Mouse (Mus musculus) ES-E14 (cell line): ENCODE results near the gene Lrp11. TPM values are rescaled to one million over a fixed set of nuclear protein-coding genes. Genes with fewer than 3 reads are reported as not detected.

Source experiments
- DNase-seq: peaks from one replicate; pipeline ENCODE4 v3.0.0-alpha.2; 2013; ENCODE audit warnings: low read depth, low spot score
- H3K27ac ChIP-seq: 2 replicates; pipeline ENCODE4 v1.5.1; 2012; ENCODE audit warnings: low read depth, mild to moderate bottlenecking, low read length, moderate library complexity, mixed read lengths; ENCODE audit not compliant: poor library complexity, insufficient read depth, severe bottlenecking
- H3K36me3 ChIP-seq: 2 replicates; pipeline ENCODE4 v1.6.1; 2012; ENCODE audit warnings: mild to moderate bottlenecking, low read length, moderate library complexity, mixed read lengths; ENCODE audit not compliant: control insufficient read depth, poor library complexity, insufficient read depth, severe bottlenecking
- H3K4me1 ChIP-seq, 2 experiments: fragments of 150-350 bp in 1 of 2; sonication (generic) in 1 of 2; 2 replicates each; pipeline ENCODE4 v1.6.1; 2012; ENCODE audit warnings: low read length in 2 of 2, mild to moderate bottlenecking in 1 of 2, mixed read lengths in 1 of 2; ENCODE audit not compliant: control insufficient read depth in 2 of 2, insufficient read depth in 2 of 2, poor library complexity in 1 of 2
- H3K4me3 ChIP-seq, 2 experiments: fragments of 150-350 bp in 1 of 2; sonication (generic) in 1 of 2; 2 replicates each; pipeline ENCODE4 v1.5.1; 2012; ENCODE audit warnings: low read length in 2 of 2, low read depth in 1 of 2, mild to moderate bottlenecking in 1 of 2, mixed read lengths in 1 of 2; ENCODE audit not compliant: insufficient read depth in 1 of 2, poor library complexity in 1 of 2, severe bottlenecking in 1 of 2
- H3K9ac ChIP-seq: 2 replicates; pipeline ENCODE4 v1.6.1; 2012; ENCODE audit warnings: low read depth, mild to moderate bottlenecking, low read length, mixed read lengths; ENCODE audit not compliant: poor library complexity, insufficient read depth, severe bottlenecking
- H3K9me3 ChIP-seq: fragments of 150-350 bp; sonication (generic); 2 replicates; pipeline ENCODE4 v1.6.1; 2012; ENCODE audit warnings: low read depth, mild to moderate bottlenecking, low read length; ENCODE audit not compliant: control insufficient read depth, insufficient read depth
- CHD2 ChIP-seq: IDR thresholded peaks from 2 replicates; pipeline ENCODE4 v1.6.1; 2014; ENCODE audit warnings: mild to moderate bottlenecking, low read depth, low read length, inconsistent platforms
- HCFC1 ChIP-seq: IDR thresholded peaks from 2 replicates; pipeline ENCODE4 v1.6.1; 2012; ENCODE audit warnings: low read length, inconsistent platforms, borderline replicate concordance; ENCODE audit not compliant: insufficient read depth
- MAFK ChIP-seq: IDR thresholded peaks from 2 replicates; pipeline ENCODE4 v1.6.1; 2014; ENCODE audit warnings: mild to moderate bottlenecking, low read depth, low read length, inconsistent platforms; ENCODE audit not compliant: insufficient read depth
- ZC3H11A ChIP-seq: IDR thresholded peaks from 2 replicates; pipeline ENCODE4 v1.6.1; 2012; ENCODE audit warnings: low read depth, mild to moderate bottlenecking, inconsistent platforms, low read length, borderline replicate concordance
- ZNF384 ChIP-seq: IDR thresholded peaks from 2 replicates; pipeline ENCODE4 v1.6.1; 2012; ENCODE audit warnings: low read depth, low read length, inconsistent platforms
- in situ Hi-C, 2 experiments: fragments of 600-800 bp; cut with MboI; formaldehyde crosslinking; loops; one replicate each; pipeline ENCODE4 v1.15.1; 2025; ENCODE audit warnings: low sequenced_read_pairs in 2 of 2, inconsistent platforms in 1 of 2; ENCODE audit not compliant: unreplicated experiment in 2 of 2
- total RNA-seq: library from RNA; depleted of rRNA; stranded (reverse); fragments of 300-350 nt; gene quantifications from 2 replicates; pipeline ENCODE4 v1.2.3, GENCODE M21; 2012; rRNA removed

The Lrp11 gene
- total RNA-seq: 25.6 and 44.0 TPM in 2 replicates

DNA sequence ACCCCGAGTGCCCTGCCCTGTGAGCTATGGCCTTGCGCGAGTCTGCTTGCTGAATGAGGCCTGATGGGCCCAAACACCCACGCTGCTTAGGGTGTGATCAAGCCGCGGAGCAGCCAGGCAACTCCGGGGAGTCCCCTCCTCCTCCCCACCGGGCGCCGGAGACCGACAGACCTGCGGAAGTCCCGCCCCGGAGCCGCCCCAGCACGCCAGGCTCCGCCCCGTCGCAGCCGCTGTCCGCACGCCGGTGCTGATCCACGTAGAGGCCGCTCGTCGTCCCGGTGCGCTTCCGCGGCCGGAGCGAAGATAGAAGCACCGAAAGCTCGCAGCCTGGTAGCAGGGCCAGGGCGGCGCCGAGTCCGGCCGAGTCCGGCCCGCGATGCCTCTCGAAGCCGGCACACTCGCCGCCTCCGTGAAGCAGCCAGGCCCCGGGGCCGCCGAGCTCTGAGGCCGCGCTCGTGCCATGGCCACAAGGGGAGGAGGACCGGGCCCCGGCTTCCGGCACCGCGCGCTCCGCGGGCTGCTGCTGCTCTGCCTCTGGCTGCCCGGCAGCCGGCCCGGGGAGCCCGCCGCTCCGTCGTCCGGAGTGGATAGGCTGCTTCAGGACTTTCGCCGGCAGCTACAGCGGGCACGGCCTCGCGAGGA, at the start of gene Lrp11:
TSS of gene Lrp11 (plus strand) at position 209 of the 642 bp plus-strand sequence.
- H3K27ac ChIP-seq: no peak within 1 kb of the TSS
- TF ChIP-seq CHD2: no peak
- TF ChIP-seq ZNF384: 0 out of 2 replicates have a peak, but pooled peaks have one; percentile 10
- H3K9me3 ChIP-seq: no peaks in the 10 kb centered on the region
- H3K4me1 ChIP-seq: peaks cover 0 to 5% of the 10 kb centered on the region in 2 experiments; a peak in 1 of 4 replicates
- in situ Hi-C loops: no loop called here
- peak within 1 kb of the TSS; percentile 90 to 99 for H3K4me3 ChIP-seq
- H3K9ac ChIP-seq: peak within 1 kb of the TSS; percentile 86
- DNase-seq: no peak
- H3K36me3 ChIP-seq: no peaks in the 10 kb centered on the region

DNA sequence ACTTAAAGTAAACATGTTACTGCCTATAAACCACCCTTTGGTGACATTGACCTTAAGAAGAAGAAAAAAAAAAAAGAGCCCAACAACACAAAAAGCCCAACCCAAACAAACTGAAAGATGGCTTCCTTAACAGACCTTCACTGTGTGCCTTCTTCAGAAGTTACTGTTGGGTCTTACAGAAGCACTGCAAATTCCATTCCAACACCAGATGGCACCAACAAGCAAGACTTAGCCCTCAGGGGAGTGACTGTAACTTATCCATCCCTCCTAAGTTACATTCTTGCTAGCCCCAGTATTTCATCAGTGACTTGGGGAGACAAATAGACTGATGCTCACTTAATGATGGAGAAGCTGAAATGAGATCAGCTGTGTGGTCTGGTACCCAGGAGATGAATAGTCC, 11.6 kb upstream of the Lrp11 start:
- Histone ChIP-seq H3K27ac (no peak overlapping the region), H3K4me3 (no peak overlapping the region), H3K9me3 (no peaks in the 10 kb centered on the region), H3K4me1 (peaks cover 0 to 5% of the 10 kb centered on the region in 2 experiments; a peak in 1 of 4 replicates), H3K9ac (no peak overlapping the region), H3K36me3 (no peaks in the 10 kb centered on the region)
- no peak for DNase-seq
- TF ChIP-seq HCFC1 (no peak), ZNF384 (no peak), ZC3H11A (peak; percentile 14; the same call in 1 of the 2 replicates)
- in situ Hi-C loops: no loop called here

DNA sequence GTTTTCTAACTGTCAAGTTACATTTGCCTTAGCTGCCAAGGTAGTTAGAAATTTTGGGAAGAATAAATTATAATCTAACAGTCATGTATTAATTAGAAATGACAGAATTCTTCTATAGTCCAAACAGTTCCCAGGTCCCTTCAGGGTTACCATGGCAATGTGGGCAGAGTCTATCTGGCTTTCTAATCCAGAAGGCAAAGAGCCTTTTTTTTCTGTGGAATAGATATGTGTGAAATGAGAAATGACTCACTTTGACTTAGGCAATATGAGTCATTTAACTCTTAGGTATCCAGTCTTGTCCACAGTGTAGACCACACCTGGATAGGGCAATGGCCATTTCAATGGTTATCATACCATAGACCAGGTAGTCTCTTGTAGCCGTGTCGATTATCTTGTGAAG, 8.2 kb upstream of the Lrp11 start:
- H3K4me1 ChIP-seq: peaks cover 0 to 5% of the 10 kb centered on the region in 2 experiments; a peak in 1 of 4 replicates
- no peak overlapping the region for H3K4me3 ChIP-seq
- H3K9me3 ChIP-seq: no peaks in the 10 kb centered on the region
- TF ChIP-seq HCFC1: no peak
- no peak for TF ChIP-seq MAFK
- no peak for TF ChIP-seq CHD2
- no peak for DNase-seq
- no peaks in the 10 kb centered on the region for H3K36me3 ChIP-seq
- no peak overlapping the region for H3K27ac ChIP-seq
- in situ Hi-C loops: no loop called here
- no peak overlapping the region for H3K9ac ChIP-seq

- no peak for DNase-seq
- in situ Hi-C loops: no loop called here
- no peaks in the 10 kb centered on the region for H3K36me3 ChIP-seq
These were observed 7.3 kb upstream of the Lrp11 start for GRCm38 (mm10) chr10:7582157-7582890.

More at GRCm38 (mm10) chr10:7582157-7582890, 7.3 kb upstream of the Lrp11 start:
- Histone ChIP-seq H3K27ac (no peak overlapping the region), H3K9ac (no peak overlapping the region), H3K9me3 (no peaks in the 10 kb centered on the region), H3K4me1 (peaks cover 0 to 5% of the 10 kb centered on the region in 2 experiments; a peak in 1 of 4 replicates), H3K4me3 (no peak overlapping the region)
- TF ChIP-seq ZC3H11A (no peak), MAFK (no peak), HCFC1 (no peak), CHD2 (no peak), ZNF384 (no peak)
